Mouse (Mus musculus) ES-Bruce4 (cell line): ENCODE data around the gene Polr3e. TPM values are rescaled to one million over a fixed set of nuclear protein-coding genes. Genes with fewer than 3 reads are reported as not detected.

ENCODE experiments used
- H3K27ac ChIP-seq: 2 replicates; pipeline ENCODE4 v1.5.1; 2012; ENCODE audit warnings: low read length, inconsistent platforms; ENCODE audit not compliant: insufficient read depth
- H3K27me3 ChIP-seq: 2 replicates; pipeline ENCODE4 v1.6.1; 2012; ENCODE audit warnings: mild to moderate bottlenecking, low read length, inconsistent platforms; ENCODE audit not compliant: control insufficient read depth, poor library complexity, insufficient read depth, severe bottlenecking
- H3K36me3 ChIP-seq: 2 replicates; pipeline ENCODE4 v1.6.1; 2012; ENCODE audit warnings: inconsistent platforms, mild to moderate bottlenecking, low read length, moderate library complexity; ENCODE audit not compliant: control insufficient read depth, poor library complexity, insufficient read depth, severe bottlenecking
- H3K4me1 ChIP-seq: one replicate; pipeline ENCODE4 v1.8.1; 2011; ENCODE audit warnings: low read length; ENCODE audit not compliant: control insufficient read depth, insufficient read depth
- H3K4me3 ChIP-seq: 2 replicates; pipeline ENCODE4 v1.5.1; 2011; ENCODE audit warnings: low read depth, mild to moderate bottlenecking, low read length
- H3K9ac ChIP-seq: 2 replicates; pipeline ENCODE4 v1.6.1; 2012; ENCODE audit warnings: low read depth, mild to moderate bottlenecking, inconsistent platforms; ENCODE audit not compliant: poor library complexity, severe bottlenecking
- H3K9me3 ChIP-seq: replicated peaks from 2 replicates; pipeline ENCODE4 v1.6.1; 2012; ENCODE audit warnings: mild to moderate bottlenecking, low read length, inconsistent platforms; ENCODE audit not compliant: control insufficient read depth, poor library complexity, insufficient read depth, severe bottlenecking
- CTCF ChIP-seq: IDR thresholded peaks from one replicate; pipeline ENCODE4 v1.8.1; 2011; ENCODE audit warnings: low read depth, low read length
- EP300 ChIP-seq: IDR thresholded peaks from 2 replicates; pipeline ENCODE4 v1.6.1; 2011; ENCODE audit warnings: low read depth, low read length; ENCODE audit not compliant: insufficient read depth
- POLR2A ChIP-seq: IDR thresholded peaks from one replicate; pipeline ENCODE4 v1.8.1; 2011; ENCODE audit warnings: low read length; ENCODE audit not compliant: insufficient read depth
- polyA plus RNA-seq: library from polyadenylated mRNA; stranded (reverse); fragments of >200 nt; gene quantifications from 2 replicates; pipeline ENCODE4 v1.2.4, GENCODE M21; 2011; ENCODE audit warnings: low read depth; ENCODE audit not compliant: missing spikeins, insufficient read depth, insufficient read length

The Polr3e gene
- polyA plus RNA-seq, 1 experiment: 36.0 TPM

GRCm38 (mm10) chr7:120875540-120876388 is 41.8 kb upstream of the Polr3e start:
- Histone ChIP-seq H3K36me3 (no peaks in the 10 kb centered on the region), H3K27me3 (no peaks in the 10 kb centered on the region), H3K9me3 (no peaks in the 10 kb centered on the region), H3K4me3 (no peak overlapping the region), H3K27ac (no peak overlapping the region), H3K9ac (no peak overlapping the region), H3K4me1 (peaks cover 2% of the 10 kb centered on the region)
- no peak for TF ChIP-seq CTCF
- no peak for TF ChIP-seq POLR2A
- TF ChIP-seq EP300: no peak

- Histone ChIP-seq H3K4me1 (peaks cover 2% of the 10 kb centered on the region), H3K9ac (no peak overlapping the region), H3K4me3 (no peak overlapping the region), H3K36me3 (no peaks in the 10 kb centered on the region), H3K9me3 (no peaks in the 10 kb centered on the region), H3K27me3 (no peaks in the 10 kb centered on the region), H3K27ac (no peak overlapping the region)
- TF ChIP-seq EP300 (no peak), POLR2A (no peak), CTCF (no peak)
Observed at GRCm38 (mm10) chr7:120878271-120878670, 39.3 kb upstream of the Polr3e start.

DNA sequence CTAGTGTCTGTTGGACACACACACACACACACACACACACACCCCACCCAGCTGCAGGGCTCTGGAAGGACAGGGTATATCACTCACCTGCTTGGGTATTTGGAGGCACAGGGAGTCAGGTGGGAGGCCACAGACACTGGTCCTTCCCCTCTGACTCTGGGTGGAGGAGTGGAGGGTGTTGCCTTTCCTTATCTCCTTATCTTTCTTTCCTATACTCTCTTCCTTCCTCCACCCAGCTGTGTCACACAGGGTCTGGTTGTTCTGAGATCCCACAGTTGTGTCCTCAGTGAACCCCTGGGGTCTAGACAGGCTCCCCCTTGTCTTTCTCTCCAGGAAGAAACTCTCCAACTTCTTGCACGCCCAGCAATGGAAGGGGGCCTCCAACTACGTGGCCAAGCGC is 37.6 kb upstream of the Polr3e start:
- H3K9me3 ChIP-seq: no peaks in the 10 kb centered on the region
- H3K9ac ChIP-seq: no peak overlapping the region
- no peak overlapping the region for H3K4me3 ChIP-seq
- H3K4me1 ChIP-seq: peaks cover 2% of the 10 kb centered on the region
- no peak overlapping the region for H3K27ac ChIP-seq
- TF ChIP-seq POLR2A (no peak), CTCF (no peak), EP300 (no peak)
- no peaks in the 10 kb centered on the region for H3K36me3 ChIP-seq
- H3K27me3 ChIP-seq: no peaks in the 10 kb centered on the region

GRCm38 (mm10) chr7:120880770-120881169 is 36.8 kb upstream of the Polr3e start:
- TF ChIP-seq CTCF: no peak
- TF ChIP-seq EP300: no peak
- TF ChIP-seq POLR2A: no peak

DNA sequence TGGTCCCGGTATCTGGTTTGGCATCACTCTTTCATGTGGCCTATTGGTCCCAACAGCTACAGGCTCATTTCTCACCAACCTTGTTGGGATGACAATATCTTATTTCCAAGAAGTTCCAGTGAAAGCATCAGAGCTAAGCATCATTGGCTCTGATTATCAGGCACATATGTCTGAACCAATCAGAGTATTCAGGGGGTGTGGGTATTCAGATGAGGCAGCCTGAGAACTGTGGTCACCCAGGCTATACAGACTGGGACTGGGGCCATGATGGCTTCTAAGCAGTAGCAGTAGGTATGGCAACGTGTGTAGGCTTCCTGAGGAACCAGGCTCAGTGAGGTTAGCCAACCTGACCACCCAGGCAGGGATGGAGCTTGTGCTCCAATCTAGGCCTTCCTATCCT is 36.1 kb upstream of the Polr3e start:
- H3K4me1 ChIP-seq: no peaks in the 10 kb centered on the region
- no peaks in the 10 kb centered on the region for H3K27me3 ChIP-seq
- no peak overlapping the region for H3K4me3 ChIP-seq
- no peaks in the 10 kb centered on the region for H3K9me3 ChIP-seq
- no peak for TF ChIP-seq POLR2A
- no peak for TF ChIP-seq EP300
- no peak for TF ChIP-seq CTCF
- H3K36me3 ChIP-seq: no peaks in the 10 kb centered on the region
- H3K27ac ChIP-seq: no peak overlapping the region
- H3K9ac ChIP-seq: no peak overlapping the region

More at GRCm38 (mm10) chr7:120880770-120881169, 36.8 kb upstream of the Polr3e start:
- H3K9me3 ChIP-seq: no peaks in the 10 kb centered on the region
- no peaks in the 10 kb centered on the region for H3K4me1 ChIP-seq
- no peak overlapping the region for H3K9ac ChIP-seq
- H3K27me3 ChIP-seq: no peaks in the 10 kb centered on the region
- no peak overlapping the region for H3K4me3 ChIP-seq
- H3K36me3 ChIP-seq: no peaks in the 10 kb centered on the region
- no peak overlapping the region for H3K27ac ChIP-seq

- no peak overlapping the region for H3K9ac ChIP-seq
- no peaks in the 10 kb centered on the region for H3K9me3 ChIP-seq
- no peaks in the 10 kb centered on the region for H3K27me3 ChIP-seq
- no peaks in the 10 kb centered on the region for H3K36me3 ChIP-seq
- no peak overlapping the region for H3K27ac ChIP-seq
- no peak overlapping the region for H3K4me3 ChIP-seq
- H3K4me1 ChIP-seq: no peaks in the 10 kb centered on the region
- no peak for TF ChIP-seq EP300
- no peak for TF ChIP-seq POLR2A
- no peak for TF ChIP-seq CTCF
Observed at GRCm38 (mm10) chr7:120882674-120883073, 34.9 kb upstream of the Polr3e start.
